Mouse (Mus musculus): Measurements from ENCODE around the gene Gpr157.

- TF ChIP-seq EP300 (optimal IDR thresholded peaks at IDR 0.05) (no peak), CTCF (IDR thresholded peaks at IDR 0.05; ENCODE audit: low read depth) (no peak)
Measured at GRCm38 (mm10) chr4:150096309-150096708, 9.1 kb downstream of the Gpr157 start.

Data from stomach, postnatal 0 days (tissue).